Mouse (Mus musculus) limb, embryonic 14.5 days (tissue): ENCODE data around the gene Ranbp6. TPM values are rescaled to one million over a fixed set of nuclear protein-coding genes. Genes with fewer than 3 reads are reported as not detected.

ENCODE experiments used
- ATAC-seq: fragments of 200-750 bp; cut with Nextera tagmentation; 2 replicates; pipeline ENCODE4 v1.8.0; 2017; ENCODE audit warnings: low read depth, moderate number of reproducible peaks, moderate TSS enrichment; ENCODE audit not compliant: low FRiP score
- DNase-seq: peaks from one replicate; pipeline ENCODE4 v3.0.0-alpha.2; 2015; ENCODE audit warnings: low spot score
- H3K27ac ChIP-seq: fragments of 300-500 bp; sonication (generic); replicated peaks from 2 replicates; pipeline ENCODE4 v1.5.1; 2014; ENCODE audit warnings: low read depth, mild to moderate bottlenecking, low read length, moderate library complexity, mixed read lengths
- H3K27me3 ChIP-seq: fragments of 300-500 bp; sonication (generic); 2 replicates; pipeline ENCODE4 v1.6.1; 2014; ENCODE audit warnings: low read length, mixed read lengths; ENCODE audit not compliant: control insufficient read depth, insufficient read depth
- H3K36me3 ChIP-seq: fragments of 300-500 bp; sonication (generic); 2 replicates; pipeline ENCODE4 v1.6.1; 2014; ENCODE audit warnings: mild to moderate bottlenecking, low read length, moderate library complexity, mixed read lengths; ENCODE audit not compliant: control insufficient read depth, insufficient read depth
- H3K4me1 ChIP-seq: fragments of 300-500 bp; sonication (generic); 2 replicates; pipeline ENCODE4 v1.6.1; 2014; ENCODE audit warnings: antibody characterized with exemption, low read length, mixed read lengths; ENCODE audit not compliant: control insufficient read depth, insufficient read depth
- H3K4me2 ChIP-seq: fragments of 300-500 bp; sonication (generic); replicated peaks from 2 replicates; pipeline ENCODE4 v1.6.1; 2014; ENCODE audit warnings: low read depth, mild to moderate bottlenecking, low read length, moderate library complexity; ENCODE audit not compliant: severe bottlenecking
- H3K4me3 ChIP-seq: fragments of 300-500 bp; sonication (generic); replicated peaks from 2 replicates; pipeline ENCODE4 v1.5.1; 2014; ENCODE audit warnings: low read length
- H3K9ac ChIP-seq: fragments of 300-500 bp; sonication (generic); 2 replicates; pipeline ENCODE4 v1.6.1; 2014; ENCODE audit warnings: mild to moderate bottlenecking, low read depth, low read length, moderate library complexity; ENCODE audit not compliant: severe bottlenecking
- H3K9me3 ChIP-seq: fragments of 300-500 bp; sonication (generic); 2 replicates; pipeline ENCODE4 v1.6.1; 2016; ENCODE audit warnings: low read length; ENCODE audit not compliant: control insufficient read depth
- POLR2A ChIP-seq: fragments of 200-500 bp; IDR thresholded peaks from 2 replicates; pipeline ENCODE4 v1.8.0; 2012; ENCODE audit warnings: inconsistent platforms, mild to moderate bottlenecking, moderate library complexity, borderline replicate concordance; ENCODE audit not compliant: insufficient read depth, insufficient read length; ENCODE audit errors: extremely low read depth
- WGBS: fragments of 180-500 bp; shearing (Covaris S2); extraction: QIAGEN DNeasy Blood & Tissue Kit; methylation state at CpG from one replicate; pipeline ENCODE4 v1.1.7; 2014; 5-methylcytosine and 5-hydroxymethylcytosine counted together
- polyA plus RNA-seq, 2 experiments: library from polyadenylated mRNA; depleted of rRNA in 1 of 2; stranded (reverse) in 1 of 2; unstranded in 1 of 2; fragments of >200 nt; fragmentation: Nextera tagmentation in 1 of 2; extraction: Ambion mirVana in 1 of 2; gene quantifications; 2 replicates each; pipeline versions ENCODE4 v1.2.1 to v1.2.3; 2012 to 2014

Ranbp6 gene
- polyA plus RNA-seq, 2 experiments = 8.0 to 20.5 TPM

DNA sequence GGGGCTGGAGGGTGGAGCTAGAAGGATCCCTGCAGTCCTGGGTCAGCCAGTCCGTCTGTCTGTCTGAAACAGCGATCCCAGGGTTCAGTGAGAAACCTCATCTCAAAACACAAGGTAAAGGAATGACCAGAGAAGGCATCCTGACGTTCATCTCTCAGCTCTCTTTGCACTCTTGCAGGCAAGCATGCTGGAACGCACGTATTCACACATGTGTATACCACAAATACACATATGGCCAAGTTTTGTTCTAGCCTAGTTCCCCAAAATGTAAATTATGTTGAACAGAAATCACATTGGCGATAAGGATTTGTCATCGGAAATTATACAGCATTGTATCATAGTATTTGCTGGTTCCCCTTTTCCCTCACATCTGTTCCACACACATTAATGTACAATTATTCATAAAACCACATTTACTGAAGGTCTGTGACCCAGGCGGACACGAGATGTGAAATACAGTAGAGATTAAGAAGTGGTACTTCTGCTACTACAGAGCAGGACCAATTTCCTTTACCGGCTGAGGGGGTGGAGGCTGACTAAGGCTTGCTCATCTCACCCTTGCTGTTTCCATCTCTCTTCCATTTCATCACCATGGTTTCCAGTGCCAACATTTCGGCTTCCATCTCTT is 37.3 kb upstream of the Ranbp6 start:
- H3K27ac ChIP-seq = no peak overlapping the region
- ATAC-seq (no peak), DNase-seq (no peak)
- H3K4me1 ChIP-seq = no peaks in the 10 kb centered on the region
- no peak overlapping the region for H3K4me2 ChIP-seq
- H3K9ac ChIP-seq = no peak overlapping the region
- no peaks in the 10 kb centered on the region for H3K27me3 ChIP-seq
- no peaks in the 10 kb centered on the region for H3K9me3 ChIP-seq
- no peak overlapping the region for H3K4me3 ChIP-seq
- no peaks in the 10 kb centered on the region for H3K36me3 ChIP-seq
- 79% methylated on average over 11 of the region's 11 CpGs for WGBS
- TF ChIP-seq POLR2A = no peak

DNA sequence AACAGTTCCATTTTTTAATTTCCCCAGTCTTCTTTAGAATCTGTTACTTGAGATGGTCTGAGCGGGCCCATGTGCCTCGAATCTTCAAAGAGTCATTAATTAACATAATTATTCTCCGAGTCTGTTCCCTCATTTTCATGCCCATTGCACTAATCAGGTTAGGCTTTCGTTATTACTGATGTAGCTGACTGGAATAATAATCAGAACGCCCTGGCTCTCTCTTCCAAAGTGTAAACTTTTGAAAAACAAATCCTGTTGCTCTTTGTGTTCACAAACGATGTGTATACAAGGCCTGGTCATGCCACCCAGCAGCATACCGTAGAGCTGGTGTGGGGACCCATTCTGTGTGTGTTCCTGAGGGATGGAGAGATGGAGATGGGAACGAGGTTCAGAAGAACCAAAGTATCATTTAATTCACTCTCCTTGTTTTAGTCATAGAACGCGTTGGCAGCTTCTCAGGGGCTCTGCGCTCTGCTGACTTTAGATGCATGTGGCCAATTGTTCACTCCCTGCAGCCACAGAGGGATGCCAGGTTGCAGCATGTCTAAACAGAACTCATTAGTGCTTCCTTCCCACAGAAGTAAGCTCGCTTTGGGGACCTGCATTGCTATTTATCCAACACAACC is 31.4 kb upstream of the Ranbp6 start:
- ATAC-seq = no peak
- Histone ChIP-seq H3K9me3 (no peaks in the 10 kb centered on the region), H3K4me3 (no peak overlapping the region), H3K9ac (no peak overlapping the region), H3K36me3 (no peaks in the 10 kb centered on the region), H3K27me3 (no peaks in the 10 kb centered on the region), H3K4me1 (no peaks in the 10 kb centered on the region), H3K4me2 (no peak overlapping the region), H3K27ac (no peak overlapping the region)
- 52% methylated on average over 12 of the region's 12 CpGs for WGBS
- no peak for TF ChIP-seq POLR2A
- no peak for DNase-seq

- no peak overlapping the region for H3K4me3 ChIP-seq
- 33% methylated on average over 5 of the region's 5 CpGs for WGBS
- no peaks in the 10 kb centered on the region for H3K4me1 ChIP-seq
- DNase-seq = peak; percentile 41
- no peak overlapping the region for H3K27ac ChIP-seq
- H3K4me2 ChIP-seq = no peak overlapping the region
- H3K9ac ChIP-seq = no peak overlapping the region
- TF ChIP-seq POLR2A = no peak
- H3K36me3 ChIP-seq = no peaks in the 10 kb centered on the region
- no peak for ATAC-seq
- no peaks in the 10 kb centered on the region for H3K9me3 ChIP-seq
- no peaks in the 10 kb centered on the region for H3K27me3 ChIP-seq
Observed at GRCm38 (mm10) chr19:29843641-29844035, 30.9 kb upstream of the Ranbp6 start.

DNA sequence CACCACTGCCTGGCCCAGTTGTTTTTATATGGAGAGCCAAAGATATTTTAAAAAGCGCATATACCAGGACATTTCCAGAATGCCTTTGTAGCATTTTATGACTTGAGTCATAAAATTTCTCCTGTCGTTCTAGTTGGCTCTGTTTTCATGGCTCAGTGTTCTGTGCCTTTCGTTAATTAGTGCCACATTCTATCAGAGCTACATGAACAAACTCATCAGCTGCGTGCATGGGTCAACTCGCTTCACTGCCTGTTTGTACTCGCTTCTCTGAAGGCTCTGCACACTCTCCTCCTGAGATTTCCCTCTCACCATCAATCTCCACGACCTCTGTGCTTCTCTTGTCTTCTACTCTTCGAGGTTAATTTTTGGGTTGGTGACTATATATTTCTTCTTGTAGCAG is 30.2 kb upstream of the Ranbp6 start:
- no peak for DNase-seq
- Histone ChIP-seq H3K36me3 (no peaks in the 10 kb centered on the region), H3K4me2 (no peak overlapping the region), H3K27ac (no peak overlapping the region), H3K9ac (no peak overlapping the region), H3K4me1 (no peaks in the 10 kb centered on the region), H3K27me3 (no peaks in the 10 kb centered on the region), H3K9me3 (no peaks in the 10 kb centered on the region), H3K4me3 (no peak overlapping the region)
- no peak for TF ChIP-seq POLR2A
- 37% methylated on average over 8 of the region's 8 CpGs for WGBS
- no peak for ATAC-seq

GRCm38 (mm10) chr19:29840642-29841041 is 27.9 kb upstream of the Ranbp6 start:
- Histone ChIP-seq H3K9me3 (no peaks in the 10 kb centered on the region), H3K4me1 (no peaks in the 10 kb centered on the region), H3K36me3 (no peaks in the 10 kb centered on the region), H3K4me3 (no peak overlapping the region), H3K4me2 (no peak overlapping the region), H3K9ac (no peak overlapping the region), H3K27ac (no peak overlapping the region), H3K27me3 (no peaks in the 10 kb centered on the region)
- ATAC-seq (no peak), DNase-seq (no peak)
- no peak for TF ChIP-seq POLR2A
- 75% methylated on average over 4 of the region's 4 CpGs for WGBS
